Mouse (Mus musculus) intestine, embryonic 16.5 days (tissue): ENCODE measurements around the gene Usp39. TPM values are rescaled to one million over a fixed set of nuclear protein-coding genes. Genes with fewer than 3 reads are reported as not detected.

ENCODE experiments used
- ATAC-seq: fragments of 200-750 bp; cut with Nextera tagmentation; 2 replicates; pipeline ENCODE4 v1.8.0; 2017; ENCODE audit warnings: moderate TSS enrichment, moderate library complexity
- H3K27ac ChIP-seq: fragments of 300-500 bp; sonication (generic); 2 replicates; pipeline ENCODE4 v1.5.1; 2014; ENCODE audit warnings: mild to moderate bottlenecking, low read length
- H3K27me3 ChIP-seq: fragments of 300-500 bp; sonication (generic); replicated peaks from 2 replicates; pipeline ENCODE4 v1.6.1; 2014; ENCODE audit warnings: low read length, control low read depth, mixed read lengths; ENCODE audit not compliant: control insufficient read depth, insufficient read depth
- H3K36me3 ChIP-seq: fragments of 300-500 bp; sonication (generic); 2 replicates; pipeline ENCODE4 v1.6.1; 2014; ENCODE audit warnings: low read length, control low read depth; ENCODE audit not compliant: control insufficient read depth, insufficient read depth
- H3K4me1 ChIP-seq: fragments of 300-500 bp; sonication (generic); 2 replicates; pipeline ENCODE4 v1.6.1; 2014; ENCODE audit warnings: low read length, control low read depth, mixed read lengths; ENCODE audit not compliant: control insufficient read depth, insufficient read depth
- H3K4me2 ChIP-seq: fragments of 300-500 bp; sonication (generic); 2 replicates; pipeline ENCODE4 v1.6.1; 2014; ENCODE audit warnings: low read depth, low read length, control low read depth
- H3K4me3 ChIP-seq: fragments of 300-500 bp; sonication (generic); 2 replicates; pipeline ENCODE4 v1.5.1; 2014; ENCODE audit warnings: mild to moderate bottlenecking, low read length
- H3K9ac ChIP-seq: fragments of 300-500 bp; sonication (generic); 2 replicates; pipeline ENCODE4 v1.6.1; 2014; ENCODE audit warnings: low read depth, low read length
- H3K9me3 ChIP-seq: fragments of 300-500 bp; sonication (generic); 2 replicates; pipeline ENCODE4 v1.6.1; 2016; ENCODE audit warnings: low read length, control low read depth; ENCODE audit not compliant: control insufficient read depth
- WGBS: fragments of 180-500 bp; shearing (Covaris S2); extraction: QIAGEN DNeasy Blood & Tissue Kit; methylation state at CpG from one replicate; pipeline ENCODE4 v1.1.7; 2014; 5-methylcytosine and 5-hydroxymethylcytosine counted together
- polyA plus RNA-seq: library from polyadenylated mRNA; unstranded; fragments of >200 nt; fragmentation: Nextera tagmentation; extraction: Ambion mirVana; gene quantifications from 2 replicates; pipeline ENCODE4 v1.2.1, GENCODE M21; 2015

Gene Usp39
- polyA plus RNA-seq, 1 experiment from 2014 or later = 33.0 TPM

- Histone ChIP-seq H3K4me3 (peak overlapping the region; percentile 67), H3K9me3 (no peaks in the 10 kb centered on the region), H3K4me2 (peak overlapping the region; percentile 85), H3K36me3 (0 out of 2 replicates have a peak, but pooled peaks cover 2% of the 10 kb centered on the region), H3K27me3 (no peaks in the 10 kb centered on the region), H3K27ac (no peak overlapping the region), H3K9ac (peak overlapping the region; percentile 73), H3K4me1 (peaks cover 45% of the 10 kb centered on the region)
- ATAC-seq = 0 out of 2 replicates have a peak, but pooled peaks have one; percentile 2
- WGBS = 39% methylated on average over 8 of the region's 8 CpGs
Observed at GRCm38 (mm10) chr6:72356001-72356532, 11.1 kb upstream of the Usp39 start.

GRCm38 (mm10) chr6:72355066-72355911 lies 10.3 kb upstream of the Usp39 start, which contains the start of gene Tmem150a:
Gene Tmem150a, plus strand, starts transcription at chr6:72355447.
- Histone ChIP-seq H3K27me3 (no peaks in the 10 kb centered on the region), H3K4me3 (peak within 1 kb of the TSS; percentile 67), H3K4me2 (peak within 1 kb of the TSS; percentile 85), H3K4me1 (peaks cover 37% of the 10 kb centered on the region), H3K9me3 (no peaks in the 10 kb centered on the region), H3K27ac (0 out of 2 replicates have a peak within 1 kb of the TSS, but pooled peaks have one; percentile 4), H3K9ac (peak within 1 kb of the TSS; percentile 73), H3K36me3 (0 out of 2 replicates have a peak, but pooled peaks cover 4% of the 10 kb centered on the region)
- ATAC-seq = peak; percentile 91
- under 1% methylated on average over 69 of the region's 71 CpGs for WGBS

- 73% methylated on average over 1 of the region's 1 CpGs for WGBS
- Histone ChIP-seq H3K27ac (no peak overlapping the region), H3K4me3 (no peak overlapping the region)
Observed at GRCm38 (mm10) chr6:72354025-72354424, 9.0 kb upstream of the Usp39 start.

GRCm38 (mm10) chr6:72352636-72353405 lies 7.8 kb upstream of the Usp39 start:
- H3K9ac ChIP-seq = no peak overlapping the region
- H3K27me3 ChIP-seq = no peaks in the 10 kb centered on the region
- ATAC-seq = no peak
- peaks cover 31% of the 10 kb centered on the region for H3K4me1 ChIP-seq
- no peak overlapping the region for H3K4me2 ChIP-seq
- H3K27ac ChIP-seq = no peak overlapping the region
- 67% methylated on average over 5 of the region's 5 CpGs for WGBS
- H3K9me3 ChIP-seq = no peaks in the 10 kb centered on the region
- peaks cover 8% of the 10 kb centered on the region; the same call in 1 of the 2 replicates for H3K36me3 ChIP-seq
- H3K4me3 ChIP-seq = no peak overlapping the region

More at GRCm38 (mm10) chr6:72354025-72354424, 9.0 kb upstream of the Usp39 start:
- no peak overlapping the region for H3K9ac ChIP-seq
- no peaks in the 10 kb centered on the region for H3K27me3 ChIP-seq
- ATAC-seq = no peak
- no peaks in the 10 kb centered on the region for H3K9me3 ChIP-seq
- H3K4me1 ChIP-seq = peaks cover 30% of the 10 kb centered on the region
- 0 out of 2 replicates have a peak, but pooled peaks cover 5% of the 10 kb centered on the region for H3K36me3 ChIP-seq
- H3K4me2 ChIP-seq = no peak overlapping the region

GRCm38 (mm10) chr6:72350214-72350613 lies 5.2 kb upstream of the Usp39 start:
- no peak for ATAC-seq
- Histone ChIP-seq H3K9ac (no peak overlapping the region), H3K27ac (no peak overlapping the region), H3K9me3 (no peaks in the 10 kb centered on the region), H3K4me1 (peaks cover 19% of the 10 kb centered on the region), H3K27me3 (no peaks in the 10 kb centered on the region), H3K4me2 (no peak overlapping the region), H3K4me3 (no peak overlapping the region), H3K36me3 (peaks cover 8% of the 10 kb centered on the region; the same call in 1 of the 2 replicates)
- WGBS = 95% methylated on average over 2 of the region's 2 CpGs

- ATAC-seq = no peak
- Histone ChIP-seq H3K27ac (no peak overlapping the region), H3K4me2 (peak overlapping the region; percentile 82), H3K9me3 (no peaks in the 10 kb centered on the region), H3K4me1 (peaks cover 24% of the 10 kb centered on the region), H3K4me3 (peak overlapping the region; percentile 88; the same call in 1 of the 2 replicates), H3K9ac (no peak overlapping the region), H3K27me3 (no peaks in the 10 kb centered on the region), H3K36me3 (peaks cover 8% of the 10 kb centered on the region; the same call in 1 of the 2 replicates)
- WGBS = 68% methylated on average over 10 of the region's 10 CpGs
Observed at GRCm38 (mm10) chr6:72348411-72348810, 3.4 kb upstream of the Usp39 start.

- peaks cover 8% of the 10 kb centered on the region; the same call in 1 of the 2 replicates for H3K36me3 ChIP-seq
- H3K4me2 ChIP-seq = peak within 1 kb of the TSS; percentile 82
- H3K27ac ChIP-seq = peak within 1 kb of the TSS; percentile 93
- ATAC-seq = peak; percentile 79
- H3K4me3 ChIP-seq = peak within 1 kb of the TSS; percentile 88
- H3K9ac ChIP-seq = peak within 1 kb of the TSS; percentile 98
- no peaks in the 10 kb centered on the region for H3K9me3 ChIP-seq
- WGBS = under 1% methylated on average over 72 of the region's 72 CpGs
- H3K27me3 ChIP-seq = no peaks in the 10 kb centered on the region
- H3K4me1 ChIP-seq = peaks cover 24% of the 10 kb centered on the region
Observed at GRCm38 (mm10) chr6:72347166-72347941, 2.4 kb upstream of the Usp39 start, which contains the start of gene 0610030E20Rik. Gene 0610030E20Rik, plus strand, starts transcription at chr6:72347317.

GRCm38 (mm10) chr6:72346261-72346660 lies 1.3 kb upstream of the Usp39 start:
- Histone ChIP-seq H3K36me3 (peaks cover 8% of the 10 kb centered on the region; the same call in 1 of the 2 replicates), H3K4me1 (peaks cover 22% of the 10 kb centered on the region), H3K4me2 (no peak overlapping the region), H3K27ac (no peak overlapping the region), H3K27me3 (no peaks in the 10 kb centered on the region), H3K4me3 (no peak overlapping the region), H3K9me3 (no peaks in the 10 kb centered on the region), H3K9ac (no peak overlapping the region)
- no peak for ATAC-seq
- WGBS = 88% methylated on average over 4 of the region's 4 CpGs
